Mouse (Mus musculus): ENCODE measurements at regions not wholly inside any gene's neighbourhood (a gene's known extent, or its start where the extent isn't known, plus 50 kb on each side); places are given as distances from the start of the nearest gene placed in this dataset.

DNA sequence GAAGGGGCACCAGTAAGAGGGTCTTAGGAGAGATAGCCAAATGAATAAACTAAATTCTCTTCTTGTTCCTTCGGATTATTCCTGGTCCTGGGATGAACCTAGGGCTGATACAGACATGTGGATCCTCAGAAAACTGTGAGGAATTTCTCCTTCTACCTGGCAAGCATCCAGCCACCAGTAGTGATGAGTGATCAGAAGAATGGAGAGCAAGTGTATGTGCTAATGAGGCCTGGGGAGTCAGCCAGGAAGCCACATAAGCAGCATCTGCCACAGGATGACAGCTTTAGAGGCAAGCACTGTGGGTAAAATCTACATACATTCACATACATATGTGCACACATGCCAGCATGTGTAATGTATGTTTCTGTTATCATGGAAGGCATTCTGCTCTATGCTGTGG, 493.6 kb downstream of the Insc start:
- TF ChIP-seq EP300 (IDR thresholded peaks at IDR 0.05; ENCODE audit: low read depth) (no peak), CTCF (IDR thresholded peaks at IDR 0.05; ENCODE audit: low read depth) (no peak)
